Mouse (Mus musculus): Measurements from ENCODE around the gene Stambpl1.

DNA sequence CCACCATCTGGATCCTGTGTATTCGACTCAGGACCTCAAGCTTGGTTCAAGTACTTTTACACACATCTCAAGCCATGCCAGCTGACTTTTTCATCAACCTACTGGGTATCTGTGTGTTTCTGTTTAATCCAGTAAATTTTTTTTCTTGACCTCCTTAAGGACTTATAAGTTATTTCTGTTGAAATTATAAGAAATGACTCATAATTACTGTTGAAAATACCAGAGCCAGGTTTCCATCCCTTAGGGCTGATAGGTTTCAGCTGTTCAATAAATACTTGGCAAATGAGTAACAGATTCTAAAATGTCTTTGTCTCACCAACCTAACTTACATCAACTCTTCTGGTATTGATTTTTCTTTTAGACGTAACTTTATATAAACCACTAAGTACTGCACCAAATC, 3.0 kb downstream of the Stambpl1 start:
- no peak for TF ChIP-seq POLR2A (IDR thresholded peaks at IDR 0.05; ENCODE audit: insufficient read depth, low read depth, low read length)
- no peak for TF ChIP-seq CTCF (IDR thresholded peaks at IDR 0.05; ENCODE audit: insufficient read depth, low read depth, low read length)
